Mouse (Mus musculus) brain, embryonic 14.5 days (tissue): ENCODE data around the gene Strn4.

Source experiments
- CTCF ChIP-seq: fragments of 200-500 bp; IDR thresholded peaks from 2 replicates; pipeline ENCODE4 v1.5.1; 2012; ENCODE audit warnings: inconsistent platforms, mild to moderate bottlenecking, moderate library complexity, borderline replicate concordance; ENCODE audit not compliant: insufficient read depth, insufficient read length; ENCODE audit errors: extremely low read depth
- POLR2A ChIP-seq: fragments of 200-500 bp; IDR thresholded peaks from 2 replicates; pipeline ENCODE4 v1.6.1; 2012; ENCODE audit warnings: mild to moderate bottlenecking, inconsistent platforms, borderline replicate concordance; ENCODE audit not compliant: poor library complexity, insufficient read depth, insufficient read length, severe bottlenecking; ENCODE audit errors: extremely low read depth

- TF ChIP-seq CTCF (no peak), POLR2A (no peak)
These were observed 35.6 kb upstream of the Strn4 start for GRCm38 (mm10) chr7:16780076-16780475.
